9 mouse cellular contexts compared by ENCODE assay signal in the genomic region with DNA sequence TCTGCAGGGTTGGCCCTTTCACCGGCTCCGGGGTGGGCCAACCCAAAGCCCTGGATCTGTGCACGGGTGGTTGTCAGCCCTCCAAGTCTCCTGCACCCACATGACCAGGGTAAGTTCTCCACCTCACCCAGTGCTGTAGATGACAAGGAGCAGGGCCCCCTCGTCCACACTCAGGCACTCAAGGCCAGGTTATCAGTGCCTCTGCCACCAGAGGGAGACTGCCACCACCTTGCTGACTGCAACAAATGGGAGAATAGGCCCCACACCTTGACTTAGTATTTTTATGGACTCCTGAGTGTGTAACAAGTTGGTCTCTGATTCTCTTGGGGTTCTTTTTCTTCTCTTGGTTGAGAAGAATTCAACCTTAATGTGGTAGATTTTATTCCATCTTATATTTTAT. TPM values are rescaled to one million over a fixed set of nuclear protein-coding genes. Genes with fewer than 3 reads are reported as not detected.
DNase-seq lines count a peak whose midpoint lies in the region; ATAC-seq and TF ChIP-seq lines count a peak whose summit lies in the region.
"Had no signal": no experiment of that assay in that cellular context is flagged by ENCODE, and none has a peak within 500 bp of the region (broad histone marks: within the 10 kb centered on the region; RNA-seq: fewer than 3 reads in every experiment).

No protein-coding gene starts in this region.

- peak; percentile 53 for TF ChIP-seq CTCF in kidney, adult 2 months (conservative IDR thresholded peaks at IDR 0.05; ENCODE audit: insufficient read depth, insufficient read length, low read depth, low read length)
- TF ChIP-seq CTCF in embryonic fibroblast, embryonic 13.5 days (IDR thresholded peaks at IDR 0.05; ENCODE audit: borderline replicate concordance, insufficient read depth, low read length): peak; percentile 59; the same call in 1 of the 2 replicates

- H3K27me3 ChIP-seq in kidney, adult 2 months (replicated peaks; ENCODE audit: control insufficient read depth, insufficient read depth, low read length): no peaks in the 10 kb centered on the region
- H3K27me3 ChIP-seq in megakaryocyte, embryonic 14.5 days (replicated peaks): peaks cover 2% of the 10 kb centered on the region
- H3K27me3 ChIP-seq in forebrain, embryonic 12.5 days: no peaks in the 10 kb centered on the region

- H3K27ac ChIP-seq in kidney, adult 2 months (ENCODE audit: insufficient read depth, low read depth, low read length): no peak overlapping the region
- no peak overlapping the region for H3K27ac ChIP-seq in embryonic fibroblast, embryonic 13.5 days (ENCODE audit: insufficient read depth, low read length)
- H3K27ac ChIP-seq in forebrain, embryonic 12.5 days: no peak overlapping the region
- H3K27ac ChIP-seq: midbrain, embryonic 10.5 days had no signal

- DNase-seq in kidney, adult 2 months: peak; percentile 22
- no peak for DNase-seq in kidney, adult 9 months
- DNase-seq in right cerebral cortex, adult 2 months (ENCODE audit: low spot score in 2 of 2): no peak
- no peak for DNase-seq in urinary bladder, postnatal 10 days (ENCODE audit: low spot score)

- H3K9me3 ChIP-seq in megakaryocyte, embryonic 14.5 days: peaks cover 3% of the 10 kb centered on the region
- H3K9me3 ChIP-seq in forebrain, embryonic 12.5 days: no peaks in the 10 kb centered on the region
- H3K9me3 ChIP-seq: midbrain, embryonic 10.5 days had no signal

- H3K4me2 ChIP-seq in forebrain, embryonic 12.5 days: no peak overlapping the region

- TF ChIP-seq POLR2A in kidney, adult 2 months (IDR thresholded peaks at IDR 0.05; ENCODE audit: low read depth, low read length): no peak
- TF ChIP-seq POLR2A in embryonic fibroblast, embryonic 13.5 days (IDR thresholded peaks at IDR 0.05; ENCODE audit: low read depth, low read length): no peak

- no peaks in the 10 kb centered on the region for H3K4me1 ChIP-seq in kidney, adult 2 months (ENCODE audit: control insufficient read depth, insufficient read depth, low read length)
- H3K4me1 ChIP-seq in embryonic fibroblast, embryonic 13.5 days (ENCODE audit: control insufficient read depth, insufficient read depth, low read length): no peaks in the 10 kb centered on the region
- H3K4me1 ChIP-seq in megakaryocyte, embryonic 14.5 days: peaks cover 14% of the 10 kb centered on the region
- peaks cover 9% of the 10 kb centered on the region for H3K4me1 ChIP-seq in forebrain, embryonic 12.5 days

- H3K9ac ChIP-seq in forebrain, embryonic 12.5 days: no peak overlapping the region

- WGBS in kidney, adult 2 months: 64% methylated on average over 4 of the region's 4 CpGs
- 58% methylated on average over 4 of the region's 4 CpGs for WGBS in forebrain, embryonic 12.5 days

- H3K36me3 ChIP-seq in kidney, adult 2 months (ENCODE audit: control insufficient read depth, insufficient read depth, low read length): no peaks in the 10 kb centered on the region
- no peaks in the 10 kb centered on the region for H3K36me3 ChIP-seq in megakaryocyte, embryonic 14.5 days (replicated peaks; ENCODE audit: low read length)
- H3K36me3 ChIP-seq in forebrain, embryonic 12.5 days (replicated peaks): no peaks in the 10 kb centered on the region
- H3K36me3 ChIP-seq: midbrain, embryonic 10.5 days had no signal

- ATAC-seq in CD4-positive, CD25-positive, alpha-beta regulatory T cell, adult 4 months: peak; percentile 27
- ATAC-seq in forebrain, embryonic 12.5 days (ENCODE audit: low FRiP score): no peak

- no peak overlapping the region for H3K4me3 ChIP-seq in kidney, adult 2 months (ENCODE audit: insufficient read depth, low read depth, low read length)
- H3K4me3 ChIP-seq in embryonic fibroblast, embryonic 13.5 days (ENCODE audit: insufficient read depth, low read length): no peak overlapping the region
- peak overlapping the region; percentile 28 for H3K4me3 ChIP-seq in megakaryocyte, embryonic 14.5 days (replicated peaks)
- no peak overlapping the region for H3K4me3 ChIP-seq in forebrain, embryonic 12.5 days (replicated peaks)
- H3K4me3 ChIP-seq: midbrain, embryonic 10.5 days had no signal

RNA-seq across cellular contexts. Expression of a gene that starts 2.4 kb away (rescaled TPM):
- polyA plus RNA-seq in kidney, adult 2 months (2012; rRNA removed): 0.03 TPM in 2 replicates
- under 1 TPM in 1 of 2 experiments, not detected in 1; 0.12 TPM for polyA plus RNA-seq in CD4-positive, CD25-positive, alpha-beta regulatory T cell, adult 4 months (2017; shearing (Covaris generic))
- polyA plus RNA-seq in embryonic fibroblast, embryonic 13.5 days (2011; ENCODE audit: insufficient read length, low read depth, missing spikeins): 0.23 and 0.32 TPM in 2 replicates
- not detected in 2 replicates for polyA plus RNA-seq in megakaryocyte, embryonic 14.5 days (2012; ENCODE audit: insufficient read depth, low replicate concordance)
- 0.56 and 0.95 TPM in 2 replicates for polyA plus RNA-seq in forebrain, embryonic 12.5 days (2016; fragmentation: Nextera tagmentation; extraction: Ambion mirVana)

RNA-seq across cellular contexts. Expression of a gene that starts 13.5 kb away (rescaled TPM):
- polyA plus RNA-seq in kidney, adult 2 months (2012; rRNA removed): 10.2 and 14.2 TPM in 2 replicates
- polyA plus RNA-seq in CD4-positive, CD25-positive, alpha-beta regulatory T cell, adult 4 months (2017; shearing (Covaris generic)): 10 to 100 TPM in 1 of 2 experiments, 1 to 10 TPM in 1; 9.1 to 16.0 TPM
- polyA plus RNA-seq in embryonic fibroblast, embryonic 13.5 days (2011; ENCODE audit: insufficient read length, low read depth, missing spikeins): 68.7 and 72.6 TPM in 2 replicates
- polyA plus RNA-seq in megakaryocyte, embryonic 14.5 days (2012; ENCODE audit: insufficient read depth, low replicate concordance): 0.94 and 7.2 TPM in 2 replicates
- 96.9 and 106 TPM in 2 replicates for polyA plus RNA-seq in forebrain, embryonic 12.5 days (2016; fragmentation: Nextera tagmentation; extraction: Ambion mirVana)
